Mouse (Mus musculus) heart, postnatal 4 days (tissue): ENCODE measurements around the gene Srgap2. TPM values are rescaled to one million over a fixed set of nuclear protein-coding genes. Genes with fewer than 3 reads are reported as not detected.

ENCODE experiments used
- DNase-seq: peaks from one replicate; pipeline ENCODE4 v3.0.0; 2021
- total RNA-seq, 2 experiments: library from RNA; stranded (reverse); gene quantifications; 2 replicates each; pipeline ENCODE4 v1.2.3; 2021

The Srgap2 gene
- total RNA-seq, 2 experiments from 2014 or later, result 34.2 to 40.4 TPM

DNA sequence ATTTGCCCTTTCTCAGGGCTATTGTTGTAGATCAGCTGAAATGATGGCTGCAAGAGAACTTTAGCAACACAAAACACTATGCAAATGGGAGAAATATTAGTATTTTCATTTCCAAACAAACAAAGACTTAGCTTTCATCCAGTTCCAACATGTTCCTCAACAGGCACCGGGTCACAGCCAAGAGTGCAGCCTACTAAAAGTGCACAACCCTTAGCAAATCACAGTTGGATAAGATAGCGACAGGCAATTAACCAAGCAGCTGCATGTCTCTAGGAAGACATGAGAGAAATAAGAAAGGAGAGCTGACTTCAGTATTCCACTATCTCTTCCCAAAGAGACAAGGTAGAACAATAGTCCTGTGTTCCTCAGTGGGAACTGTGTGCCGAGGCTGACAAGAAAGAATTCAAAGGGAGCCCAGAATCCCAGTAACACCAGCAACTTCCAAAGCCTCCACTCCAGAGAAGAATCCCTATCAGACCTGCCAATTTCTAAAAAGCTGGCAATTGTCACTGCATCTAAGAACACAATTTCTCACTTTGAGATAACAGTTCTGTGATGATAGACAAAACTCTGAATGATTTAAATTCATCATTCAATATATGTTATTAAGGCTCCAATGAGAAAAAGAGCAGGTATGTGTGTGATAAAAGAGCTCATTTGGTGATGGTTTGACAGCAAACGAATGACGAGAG, 109.9 kb downstream of the Srgap2 start:
- DNase-seq, result no peak

DNA sequence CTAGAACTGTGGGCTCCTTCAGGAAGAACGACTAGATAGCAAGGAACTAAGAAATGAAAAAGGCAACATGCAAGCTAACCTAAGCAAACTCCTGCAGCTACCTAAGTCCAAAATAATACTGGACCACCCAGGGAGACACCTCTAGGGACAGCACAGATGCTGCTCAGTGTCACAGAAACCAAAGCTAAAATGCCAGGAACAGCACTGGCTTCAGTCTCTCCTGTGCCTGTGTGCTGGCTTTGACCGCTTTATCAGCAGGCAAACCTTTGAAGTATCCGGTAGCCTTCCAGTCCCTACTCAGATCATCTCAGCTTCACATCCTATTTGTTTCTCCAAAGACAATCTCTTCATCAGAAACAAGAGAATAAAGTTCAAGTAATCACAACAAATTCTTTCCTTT, 123.6 kb downstream of the Srgap2 start:
- DNase-seq, result no peak

DNA sequence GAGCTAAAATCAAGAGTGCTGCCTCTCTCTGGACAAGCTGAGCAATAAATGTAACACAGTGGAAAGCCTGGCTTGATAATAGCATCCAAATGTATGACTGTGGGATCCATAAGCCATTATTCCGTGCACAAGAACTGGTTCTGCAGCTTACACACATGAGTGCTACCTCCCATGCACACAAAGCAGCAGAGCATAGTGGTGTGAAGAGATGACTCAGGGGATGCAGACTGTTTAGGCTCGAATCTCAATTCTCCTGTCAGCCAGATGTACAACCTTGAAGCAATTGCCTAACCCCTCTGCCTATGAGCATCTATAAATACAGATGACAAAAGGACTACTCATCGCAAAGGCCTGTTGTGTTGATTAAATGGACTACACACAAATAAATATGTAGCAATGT, 126.3 kb downstream of the Srgap2 start:
- DNase-seq, result no peak

DNA sequence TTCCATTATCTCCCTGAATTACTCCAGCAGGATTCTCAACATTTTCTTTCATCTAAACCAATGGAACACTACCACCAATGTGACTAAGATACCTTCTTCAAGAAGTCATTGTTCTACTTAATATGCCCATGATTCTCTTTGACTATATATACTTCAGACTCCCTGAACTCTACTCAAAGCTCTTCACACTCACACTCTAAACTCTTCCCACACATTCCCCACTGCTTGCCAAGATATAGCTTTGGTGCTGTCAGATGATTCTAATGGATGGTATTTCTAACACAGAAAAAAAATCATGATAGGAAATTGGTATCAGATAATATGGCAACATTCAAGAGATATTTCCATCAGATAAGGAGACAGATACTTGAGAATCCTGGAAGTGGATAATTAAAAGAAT, 129.0 kb downstream of the Srgap2 start:
- no peak for DNase-seq

DNA sequence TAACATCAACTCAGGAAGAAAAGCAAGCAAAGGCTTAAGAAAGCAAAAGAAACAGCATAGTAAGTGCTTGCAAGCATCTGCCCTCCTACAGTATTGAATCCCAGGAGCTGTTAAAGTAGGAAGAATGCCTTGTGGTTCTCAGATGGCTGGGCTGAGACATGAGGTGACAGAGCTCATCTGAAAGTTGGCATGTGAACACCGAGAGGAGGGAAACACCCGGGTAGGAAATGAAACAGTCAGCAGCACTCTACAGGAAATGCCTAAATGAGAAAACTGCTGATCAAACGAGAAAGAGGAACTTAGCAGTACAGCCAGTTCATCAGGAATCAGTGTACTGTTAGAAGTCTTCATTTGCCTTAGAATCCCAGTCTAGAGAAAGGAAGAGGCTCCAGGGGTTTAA, 142.7 kb downstream of the Srgap2 start:
- DNase-seq, result no peak

DNA sequence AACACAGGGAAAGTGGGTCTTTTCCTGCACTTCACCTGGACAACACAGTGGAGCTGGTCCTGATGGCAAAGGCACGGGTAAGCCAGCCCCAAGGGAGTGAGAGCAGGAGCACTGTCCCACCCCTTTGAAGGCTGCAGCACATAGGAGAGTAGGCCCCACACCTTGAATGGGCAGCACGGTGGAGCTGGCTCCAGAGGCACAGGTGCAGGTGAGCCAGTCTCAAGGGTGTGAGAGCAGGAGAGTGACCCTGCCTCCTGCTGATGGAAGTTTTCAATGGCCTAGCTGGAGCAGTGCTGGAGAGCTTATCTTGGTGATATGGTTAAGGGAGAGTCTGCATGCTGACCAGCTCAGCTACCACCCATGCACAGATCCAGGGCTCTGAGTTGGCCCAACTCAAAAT, 145.0 kb downstream of the Srgap2 start:
- no peak for DNase-seq

DNA sequence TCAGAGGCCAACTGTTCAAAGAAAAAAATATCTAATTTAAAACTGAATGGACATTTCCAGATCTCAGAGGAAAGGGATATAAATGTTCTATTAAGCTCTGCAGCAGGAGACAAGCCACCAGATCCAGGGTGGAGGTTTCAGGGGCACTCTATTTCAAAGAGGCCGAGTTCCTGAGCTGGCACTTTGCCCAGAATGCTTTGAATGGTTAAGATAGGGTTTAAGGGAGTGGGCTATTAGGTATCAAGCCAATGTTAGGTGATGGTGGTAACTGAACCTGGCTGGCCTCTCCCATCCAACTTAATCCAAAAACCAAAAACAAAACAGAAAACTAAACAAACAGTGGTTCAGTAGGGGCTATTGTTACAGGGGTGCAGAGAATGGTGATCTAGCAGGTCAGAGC, 146.9 kb downstream of the Srgap2 start:
- DNase-seq, result peak; percentile 47

DNA sequence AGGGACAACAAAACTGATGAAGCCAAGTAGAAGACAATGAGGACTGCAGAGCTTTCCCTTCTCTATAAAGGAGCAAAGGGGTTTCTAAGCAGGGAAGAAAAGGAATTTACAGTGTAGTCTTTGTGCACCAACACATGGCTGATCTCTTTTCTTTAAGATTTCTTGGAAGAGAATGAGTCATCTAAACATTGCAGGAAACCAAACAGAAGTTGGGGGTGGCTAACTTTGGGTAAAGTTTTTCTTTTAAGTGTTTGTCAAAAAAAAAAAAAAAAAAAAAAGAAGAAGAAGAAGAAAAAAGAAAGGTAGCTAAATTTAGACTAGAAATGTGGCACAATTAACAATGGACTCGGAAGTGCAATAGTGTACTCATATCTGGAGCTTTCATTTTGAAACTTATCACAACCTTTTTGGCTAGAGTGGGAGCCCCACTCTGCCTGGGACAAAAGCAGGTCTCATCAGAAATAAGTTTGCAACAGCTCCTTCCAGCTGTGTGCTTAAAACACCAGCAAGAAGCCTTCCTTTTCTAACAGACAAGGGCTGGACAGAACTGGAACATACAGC, 148.2 kb downstream of the Srgap2 start:
- no peak for DNase-seq

DNA sequence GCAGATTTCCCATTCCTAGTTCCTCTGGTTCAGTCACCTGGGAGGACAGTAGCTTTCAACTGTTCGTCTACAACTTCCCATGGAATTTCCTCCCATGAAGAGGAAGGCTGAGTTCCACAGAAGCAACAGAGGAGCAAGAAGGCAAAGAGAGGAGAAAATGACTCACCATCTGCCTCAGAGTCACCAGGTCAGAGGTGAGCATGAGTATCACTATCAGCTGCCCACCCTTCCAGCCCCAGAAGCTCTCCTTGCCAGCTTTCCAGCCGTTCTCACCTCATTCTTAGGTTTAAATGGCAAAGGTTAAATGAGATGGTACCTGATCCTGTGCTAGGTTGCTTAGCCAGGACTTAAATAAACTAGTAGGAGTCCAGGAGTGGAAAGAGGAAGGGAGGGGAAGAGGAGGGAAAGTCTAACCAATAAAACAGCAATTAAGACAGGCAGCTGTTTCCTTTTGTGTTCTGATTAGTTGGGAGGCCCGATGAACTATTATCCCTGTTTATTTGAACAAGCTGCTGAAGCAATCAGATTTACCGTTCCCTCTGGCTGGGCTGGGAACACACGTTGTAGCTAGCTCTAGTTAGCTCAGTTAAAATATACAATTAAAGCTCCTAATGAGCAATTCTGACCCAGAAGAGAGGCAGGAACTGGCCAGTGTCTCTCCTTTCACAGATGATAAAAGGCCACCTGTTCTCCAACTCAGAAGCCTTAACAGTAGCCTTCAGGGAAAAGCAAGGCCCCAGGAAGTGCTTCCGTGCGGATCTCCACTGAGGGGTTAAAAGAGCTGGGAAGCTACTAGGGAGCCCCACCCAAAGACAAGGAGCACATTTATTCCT, 148.9 kb downstream of the Srgap2 start:
- DNase-seq, result no peak

DNA sequence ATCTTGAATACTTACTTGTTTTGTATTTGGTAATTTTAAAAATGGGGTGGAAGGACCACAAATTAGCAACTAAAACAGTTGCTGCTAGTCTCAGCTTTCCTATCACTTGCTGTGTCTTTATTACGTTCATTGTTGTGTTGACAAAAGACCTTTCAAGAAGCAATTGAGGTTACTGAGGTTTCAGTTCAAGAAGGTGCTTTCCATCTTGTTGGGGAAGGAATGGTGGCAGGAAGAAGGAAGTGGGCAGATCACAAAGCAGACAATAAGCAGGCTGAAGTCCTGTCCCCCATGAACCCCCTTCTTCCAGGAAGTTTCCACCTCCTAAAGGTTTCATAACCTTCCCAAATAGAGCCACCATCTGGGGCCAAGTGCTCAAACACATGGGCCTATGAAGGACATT, 161.3 kb downstream of the Srgap2 start:
- DNase-seq, result no peak

DNA sequence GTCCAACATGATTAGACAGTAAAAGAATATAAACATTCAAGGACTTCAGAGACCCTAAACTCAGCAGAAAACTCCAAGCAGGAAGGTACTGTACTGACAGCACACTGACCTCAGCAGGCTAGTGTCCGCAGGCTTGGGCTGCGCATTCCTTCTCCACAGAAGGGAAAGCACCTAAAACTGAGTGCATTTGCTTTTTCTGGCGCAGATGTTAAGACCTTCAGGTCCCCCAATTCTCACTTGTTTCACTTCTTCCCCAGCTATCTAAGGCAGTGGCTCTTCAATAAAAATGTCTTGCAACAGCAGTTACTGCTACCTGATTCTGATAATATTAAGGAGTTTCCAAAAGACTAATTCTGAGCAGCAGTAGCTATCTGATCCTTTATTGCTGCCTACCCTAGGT, 162.7 kb downstream of the Srgap2 start:
- DNase-seq, result no peak

DNA sequence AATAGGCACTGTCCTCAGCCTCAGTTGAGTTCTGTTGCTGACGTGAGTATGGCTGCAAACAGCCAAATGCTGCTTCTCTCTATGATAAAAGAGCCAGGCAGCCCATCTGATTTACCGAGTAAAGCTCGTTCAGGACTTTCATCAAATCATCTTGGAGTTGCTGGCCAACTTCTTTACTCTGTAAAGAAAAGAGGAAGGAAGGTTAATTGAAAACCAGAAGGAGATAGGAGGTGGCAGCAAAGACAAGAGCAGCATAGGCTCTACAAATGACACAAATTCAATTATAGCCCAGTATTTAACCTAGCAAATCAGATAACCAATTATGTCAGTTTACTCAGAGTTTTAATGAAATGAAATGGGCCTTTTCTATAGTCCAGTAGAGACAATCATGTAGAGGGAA, 163.3 kb downstream of the Srgap2 start:
- DNase-seq, result no peak

DNA sequence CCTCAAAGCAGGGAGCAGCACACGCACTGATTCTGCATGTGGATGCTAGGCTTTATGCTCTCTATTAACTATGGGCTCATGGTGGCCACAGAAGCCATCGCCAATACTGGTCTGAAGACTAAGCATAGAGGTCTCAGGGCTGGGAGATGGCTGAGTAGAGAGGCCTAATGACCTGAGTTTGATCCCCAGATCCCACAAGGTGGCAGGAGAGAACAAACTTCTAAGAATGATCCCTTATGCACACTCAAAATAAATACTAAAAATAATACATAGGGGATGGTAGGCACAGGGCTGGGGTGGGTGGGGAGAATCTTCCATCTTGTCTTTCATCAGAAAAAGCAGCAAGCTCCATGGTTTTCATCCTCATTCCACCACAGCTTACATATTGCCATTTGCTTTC, 165.1 kb downstream of the Srgap2 start:
- peak; percentile 25 for DNase-seq

DNA sequence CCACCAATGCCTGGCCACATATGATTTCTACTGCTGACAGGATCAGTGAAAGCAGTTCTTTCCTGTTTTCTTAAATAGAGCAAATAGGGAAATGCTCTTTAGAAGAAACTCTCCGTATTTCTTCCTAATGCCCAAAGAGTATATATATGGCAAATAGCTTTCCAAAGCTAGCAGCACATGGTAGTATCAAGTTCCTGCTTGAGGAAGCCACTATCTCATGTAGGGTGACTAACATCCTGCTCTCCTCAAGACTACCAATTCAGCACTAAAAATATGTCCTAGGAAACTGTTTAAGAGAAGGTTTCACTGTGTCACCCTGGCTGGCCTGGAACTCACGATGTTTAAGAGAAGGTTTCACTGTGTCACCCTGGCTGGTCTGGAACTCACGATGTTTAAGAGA, 166.4 kb downstream of the Srgap2 start:
- no peak for DNase-seq

DNA sequence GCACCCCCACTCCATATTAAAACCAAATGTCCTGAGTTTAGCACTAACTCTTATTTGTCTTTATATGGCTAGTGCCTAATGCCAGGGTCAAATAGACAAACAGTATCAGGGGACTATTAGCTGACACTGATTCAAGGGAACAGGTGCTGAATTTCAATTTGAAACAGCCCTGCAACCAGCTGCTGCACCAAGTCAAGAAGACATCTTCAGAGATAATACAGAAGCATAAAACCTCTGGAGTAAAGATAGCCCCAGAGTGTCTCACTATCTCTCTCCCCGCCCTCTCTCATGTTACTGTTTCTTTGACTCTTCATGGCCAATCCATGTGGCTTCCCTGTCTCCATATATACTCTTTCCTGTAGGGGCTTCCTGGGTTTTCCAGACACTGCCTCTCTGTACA, 167.5 kb downstream of the Srgap2 start:
- no peak for DNase-seq

DNA sequence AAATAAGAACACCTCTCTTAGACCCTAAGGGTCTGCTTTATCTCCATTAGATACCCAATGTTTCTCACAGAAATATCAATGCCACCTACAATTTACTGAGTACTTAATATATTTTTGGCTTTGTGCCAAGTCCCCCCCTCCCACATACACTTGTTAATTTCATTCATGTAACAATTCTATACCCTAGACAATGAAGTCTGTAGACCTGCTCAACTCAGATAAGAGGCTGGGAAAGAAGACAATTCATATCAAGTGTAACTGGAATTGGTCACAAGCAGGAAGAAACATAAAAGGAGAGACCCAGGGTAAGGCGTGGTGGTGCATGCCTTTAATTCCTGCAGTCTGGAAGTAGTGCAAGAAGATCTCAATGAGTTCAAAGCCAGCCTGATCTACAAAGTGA, 169.9 kb downstream of the Srgap2 start:
- no peak for DNase-seq

DNA sequence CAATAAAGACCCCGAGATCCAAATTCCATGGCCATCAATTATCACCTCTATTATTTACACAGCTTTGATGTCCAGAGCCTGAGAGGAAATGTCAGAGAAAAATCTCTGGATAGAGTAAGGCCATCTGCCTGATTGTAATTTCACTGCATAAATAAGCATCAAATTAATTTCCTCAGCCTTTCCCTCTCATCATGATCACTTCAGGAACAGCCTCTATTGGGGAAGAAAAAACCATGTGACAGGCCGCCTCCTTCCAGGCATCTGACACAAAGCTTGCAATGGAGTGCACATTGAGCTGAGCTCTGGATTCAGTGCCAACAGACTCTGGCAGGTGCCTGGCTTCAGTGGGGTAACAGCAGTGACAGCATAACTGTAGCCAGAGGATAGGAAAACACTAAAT, 175.7 kb downstream of the Srgap2 start:
- no peak for DNase-seq

DNA sequence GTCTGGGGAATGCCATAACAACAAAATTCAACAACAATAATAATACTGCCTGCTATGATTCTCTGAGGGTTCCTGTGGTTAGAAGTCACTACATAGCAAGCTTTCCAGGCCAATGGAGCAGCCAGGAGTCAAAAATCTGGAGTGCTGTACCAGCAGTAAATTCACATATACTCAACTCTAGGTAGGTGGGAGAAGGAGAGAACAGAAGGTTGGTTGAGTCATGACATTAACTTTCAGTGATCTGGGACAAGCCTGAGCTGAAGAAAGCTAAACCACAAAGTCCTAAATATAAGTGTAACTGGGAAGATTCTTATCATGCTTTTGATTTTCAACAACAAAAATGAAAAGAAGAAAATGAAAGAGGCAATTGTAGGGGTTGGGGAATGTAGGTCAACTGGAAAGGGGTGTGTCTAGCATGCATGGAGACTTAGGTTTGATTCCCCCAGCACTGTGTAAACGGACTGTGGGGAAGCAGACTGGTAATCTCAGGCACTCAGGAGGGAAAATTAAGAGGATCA, 177.1 kb downstream of the Srgap2 start:
- DNase-seq, result no peak

DNA sequence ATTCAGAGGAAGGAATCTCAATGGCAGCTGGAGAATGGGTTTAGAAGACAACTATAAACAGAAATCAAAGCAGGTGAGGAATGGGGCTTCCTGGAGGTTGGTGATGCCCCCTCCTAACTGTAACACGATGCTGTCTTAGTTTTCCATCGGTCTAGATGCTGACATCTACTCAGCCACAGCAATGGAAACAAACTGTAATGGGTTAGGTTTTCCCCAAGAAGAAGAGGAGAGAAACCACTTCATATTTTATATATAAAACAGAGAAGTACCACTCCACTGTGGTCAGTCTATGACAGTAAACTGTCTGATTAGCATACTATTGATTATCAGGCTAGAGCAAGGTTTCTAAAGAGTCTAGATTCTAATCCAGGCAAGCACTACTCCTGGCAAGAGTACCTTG, 179.4 kb downstream of the Srgap2 start:
- DNase-seq, result no peak

DNA sequence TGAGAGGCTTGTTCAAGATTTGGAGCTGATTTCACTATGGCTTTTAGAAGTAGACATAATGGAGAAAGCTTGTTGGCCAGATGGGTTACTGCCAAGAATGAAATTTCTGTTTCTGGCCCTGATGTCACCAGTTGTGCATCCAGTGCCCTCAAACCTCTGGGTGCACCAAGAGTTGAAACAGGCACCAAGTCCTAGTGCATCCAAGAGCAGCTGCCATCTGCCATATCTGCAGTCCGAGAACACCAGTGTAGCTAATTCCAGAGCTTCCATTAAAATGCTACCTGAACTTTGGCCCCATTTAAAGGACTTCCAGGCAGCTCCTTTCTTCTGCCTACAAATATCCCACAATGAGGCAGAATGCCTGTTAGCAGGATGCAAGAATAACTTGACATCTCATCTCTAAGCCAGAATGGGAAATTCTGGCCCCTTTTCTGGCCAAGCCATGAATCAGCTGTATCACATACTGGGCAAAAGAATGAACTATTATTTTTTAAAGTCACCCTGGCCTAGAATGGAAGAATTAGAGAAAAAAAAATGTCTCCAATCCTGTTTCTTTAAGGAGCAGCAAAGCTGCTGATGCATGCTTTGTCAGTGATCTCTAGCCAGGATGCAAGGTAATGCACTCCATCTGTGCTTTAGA, 180.1 kb downstream of the Srgap2 start:
- peak; percentile 49 for DNase-seq

DNA sequence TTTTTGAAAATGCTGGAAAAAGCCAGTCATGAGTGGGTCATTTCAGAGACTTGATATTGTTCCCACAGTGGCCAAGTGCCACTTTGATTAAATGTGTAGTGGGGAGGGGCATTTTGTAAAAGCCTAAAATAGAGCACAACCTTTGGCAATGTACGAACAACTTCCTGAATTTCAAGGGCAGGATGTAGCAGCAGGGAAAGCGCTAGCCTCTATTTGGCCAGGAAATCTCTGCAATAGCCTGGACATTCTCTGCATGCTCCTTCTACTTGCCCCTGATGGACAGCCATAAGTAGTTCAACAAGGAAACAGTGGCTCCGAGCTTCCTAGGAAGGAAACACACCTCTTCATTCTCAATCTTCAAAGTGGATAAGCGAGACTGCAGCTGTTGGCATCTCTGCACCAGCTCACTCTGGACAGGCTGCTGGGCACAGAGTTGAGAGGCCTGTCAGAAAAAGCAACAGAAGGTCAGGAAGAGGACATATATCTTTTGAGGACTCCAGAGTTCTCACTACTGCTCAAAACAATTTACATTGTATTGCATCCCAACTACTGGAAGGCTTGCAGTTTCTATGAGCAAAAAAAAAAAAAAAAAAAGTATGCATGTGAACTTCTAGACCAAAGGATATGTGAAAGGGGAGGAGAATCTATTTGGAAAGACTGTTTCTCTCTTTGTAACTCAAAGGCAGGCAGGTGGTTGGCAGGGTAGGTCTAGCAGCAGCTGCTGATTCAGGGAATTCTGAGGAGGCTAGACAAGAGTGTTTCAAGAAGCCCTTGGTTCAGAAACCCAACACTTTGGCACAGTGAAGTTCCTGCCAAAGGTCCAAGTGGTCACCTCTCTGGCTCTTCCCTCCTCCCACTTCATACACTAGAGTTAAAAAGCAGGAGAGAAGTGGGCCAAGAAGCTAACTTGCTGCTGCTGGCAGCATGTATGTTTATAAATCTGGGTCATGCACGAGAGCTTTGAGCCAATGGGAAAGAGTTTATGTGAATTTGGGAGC, 181.4 kb downstream of the Srgap2 start:
- peak; percentile 42 for DNase-seq

DNA sequence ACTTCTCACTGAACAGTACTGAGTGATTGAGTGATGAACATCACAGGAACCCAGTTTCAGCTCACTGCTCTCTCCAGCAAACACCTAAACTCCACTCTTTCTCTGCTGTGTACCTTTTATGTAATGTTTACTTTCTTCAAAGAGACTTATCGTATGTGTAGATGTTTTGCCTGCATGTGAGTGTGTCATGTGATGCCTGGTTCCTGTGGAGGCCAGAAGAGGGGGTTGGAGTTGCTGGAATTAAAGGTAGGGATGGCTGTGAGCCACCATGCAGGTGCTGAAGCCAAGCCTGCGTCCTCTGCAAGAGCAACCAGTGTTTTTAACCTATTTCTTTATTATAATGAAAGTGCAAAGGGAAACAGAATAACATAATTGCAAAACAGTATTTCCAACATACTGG, 182.5 kb downstream of the Srgap2 start:
- peak; percentile 15 for DNase-seq
